Mouse (Mus musculus) kidney, adult 8-10 months (tissue): ENCODE measurements around the gene Rab19.
"Not testable (repeated sequence)": the region's sequence is repeated elsewhere in the genome, so short reads cannot be mapped to it uniquely, and the experiment has no call there.

Experiments used
- DNase-seq, 2 experiments: peaks; one replicate each; pipeline ENCODE4 v3.0.0; 2022

The Rab19 gene

DNA sequence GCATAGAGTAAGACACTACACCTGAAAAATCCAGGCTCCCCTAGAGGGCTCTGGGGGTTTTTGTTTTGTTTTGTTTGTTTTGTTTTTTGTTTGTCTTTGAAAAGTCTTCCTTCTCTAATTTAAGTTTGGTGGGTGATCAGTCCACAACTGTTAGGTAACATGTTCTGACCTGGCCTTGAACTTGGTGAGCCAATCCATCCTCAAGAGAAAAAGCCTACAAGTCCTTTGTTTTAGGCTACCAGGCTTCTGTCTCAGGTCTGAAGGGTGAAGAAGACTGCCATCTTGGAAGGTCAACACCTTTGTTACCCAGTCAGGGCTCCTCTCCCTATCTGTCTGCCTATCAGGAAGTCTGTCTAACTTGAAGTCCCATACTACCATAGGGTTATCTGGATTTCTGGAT is 52.7 kb downstream of the Rab19 start:
- no peak for DNase-seq

DNA sequence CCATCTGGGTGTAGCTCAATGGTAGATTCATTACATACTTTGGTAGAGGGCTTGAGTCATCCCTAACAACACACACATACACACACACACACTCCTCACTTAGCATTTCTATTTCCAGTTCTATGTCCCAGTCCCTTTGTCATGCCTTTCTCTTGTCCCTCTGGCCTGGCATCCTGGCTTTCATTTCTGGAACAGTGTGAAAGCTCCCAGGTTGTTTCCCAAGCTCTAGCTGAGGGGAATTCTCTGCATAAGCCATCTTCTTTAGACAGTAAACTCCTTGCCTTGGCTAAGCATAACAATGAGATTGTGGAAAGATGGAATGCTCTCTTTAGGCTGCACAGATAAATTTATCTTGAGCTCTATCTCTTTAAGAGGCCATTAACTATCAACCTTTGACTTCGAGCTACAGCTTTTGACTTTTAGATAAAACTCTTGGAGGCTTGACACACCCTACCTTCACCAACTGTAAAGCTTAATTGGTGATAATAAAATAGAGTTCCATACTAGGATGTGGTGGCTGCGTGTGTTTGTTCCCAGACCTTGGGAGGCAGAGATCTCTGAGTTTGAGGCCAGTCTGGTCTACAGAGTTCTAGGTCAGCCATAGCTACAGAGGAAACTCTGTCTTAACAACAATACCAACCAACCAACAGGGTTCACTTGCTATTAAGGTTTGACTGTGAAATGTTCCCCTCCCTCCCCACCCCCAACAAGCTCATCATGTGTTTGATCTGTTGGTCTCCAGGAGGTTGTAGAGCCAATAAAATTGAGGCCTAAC is 53.3 kb downstream of the Rab19 start:
- DNase-seq: no peak

DNA sequence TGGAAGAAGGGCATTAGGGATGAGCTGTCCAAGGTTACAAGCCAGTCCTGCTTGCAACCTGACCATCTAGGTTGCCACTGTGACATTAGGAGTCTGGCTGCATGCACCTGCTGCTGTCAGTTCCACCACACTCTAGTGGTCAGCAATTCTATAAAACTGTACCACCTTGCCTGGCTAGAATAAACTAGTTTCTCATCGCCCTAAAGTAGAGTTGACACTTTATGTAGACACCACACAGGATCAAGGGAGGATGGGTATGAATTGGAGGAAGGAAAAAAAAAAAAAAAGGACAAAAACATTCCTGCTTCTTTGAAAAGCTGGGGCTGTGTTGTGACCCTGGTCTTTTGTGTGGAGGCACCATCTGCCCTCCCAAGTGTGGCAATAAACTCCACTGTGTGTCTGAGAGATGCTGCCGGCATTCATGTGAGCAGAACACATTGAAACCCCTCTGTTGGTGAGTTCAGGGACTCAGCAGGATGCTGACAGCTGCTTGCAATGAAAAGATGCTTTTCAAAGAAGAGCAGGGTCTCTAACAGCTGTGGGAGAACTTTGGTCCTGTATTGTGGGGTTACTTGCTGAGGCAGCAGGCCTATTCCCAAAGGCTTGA is 54.0 kb downstream of the Rab19 start:
- DNase-seq: no peak

DNA sequence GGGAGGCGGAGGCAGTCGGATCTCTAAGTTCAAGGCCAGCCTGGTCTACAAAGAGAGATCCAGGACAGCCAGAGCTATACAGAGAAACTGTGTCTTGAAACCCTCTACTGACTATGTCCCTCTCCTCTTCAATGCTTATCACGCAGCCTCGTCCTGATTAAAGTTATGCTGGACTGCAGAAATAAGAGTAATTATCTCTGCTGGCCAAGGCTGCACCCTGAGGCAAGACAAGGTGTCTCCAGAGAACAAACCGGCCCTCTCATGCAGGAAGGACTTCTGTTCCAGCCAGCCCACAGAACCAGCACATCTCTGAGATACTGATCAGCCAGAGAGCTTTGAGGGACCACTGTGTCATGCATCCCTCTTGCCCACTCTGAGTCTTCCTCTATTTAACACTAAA is 54.9 kb downstream of the Rab19 start:
- no peak for DNase-seq

DNA sequence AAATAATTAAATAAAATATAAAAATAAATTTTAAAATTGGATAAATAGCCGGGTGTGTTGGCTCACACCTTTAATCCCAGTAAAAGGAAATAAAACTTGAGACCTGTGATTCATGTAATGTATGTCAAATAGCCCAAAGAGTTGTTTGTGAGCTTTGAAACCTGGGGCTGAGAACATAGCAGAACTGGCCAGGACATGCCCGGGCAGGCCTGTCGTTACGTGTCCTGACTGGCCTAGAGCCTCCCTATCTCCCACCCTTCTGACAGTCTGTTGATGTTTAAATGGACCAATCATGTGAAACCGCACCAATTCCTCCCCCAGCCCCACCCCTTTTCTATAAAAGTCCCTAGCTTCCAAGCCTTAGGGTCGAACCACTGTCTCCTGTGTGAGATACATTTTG is 56.5 kb downstream of the Rab19 start:
- DNase-seq: not testable (repeated sequence)
